Mouse (Mus musculus) cerebellum, postnatal 14 days (tissue): ENCODE data around the gene Clstn1.
"Not testable (repeated sequence)": the region's sequence is repeated elsewhere in the genome, so short reads cannot be mapped to it uniquely, and the experiment has no call there.

Source experiments
- DNase-seq, 2 experiments: peaks; one replicate each; pipeline ENCODE4 v3.0.0; 2021; ENCODE audit warnings: mixed read lengths in 2 of 2

Clstn1 gene

GRCm38 (mm10) chr4:149601484-149601883 is 15.2 kb downstream of the Clstn1 start:
- no peak for DNase-seq

DNA sequence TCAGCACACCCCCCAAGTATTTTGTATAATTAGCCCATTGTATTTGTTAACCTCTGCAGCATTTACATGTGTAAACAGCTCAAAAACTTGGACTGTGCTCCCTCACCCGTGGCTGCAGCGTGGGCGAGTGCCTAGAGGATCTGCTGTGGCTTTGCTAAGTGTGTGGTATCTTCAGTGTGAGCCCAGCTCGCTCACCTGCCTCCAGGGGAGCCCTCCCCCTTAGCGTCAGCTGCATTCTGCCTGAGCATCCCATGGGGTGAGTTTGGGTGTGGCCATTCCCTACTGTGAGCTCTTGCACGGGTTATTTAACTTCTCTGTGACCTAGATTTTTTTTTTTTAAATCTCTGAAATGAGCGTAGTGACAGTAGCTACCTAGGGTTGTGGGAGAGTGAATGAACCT is 16.0 kb downstream of the Clstn1 start:
- DNase-seq, result no peak

GRCm38 (mm10) chr4:149603860-149604259 is 17.6 kb downstream of the Clstn1 start:
- no peak for DNase-seq

DNA sequence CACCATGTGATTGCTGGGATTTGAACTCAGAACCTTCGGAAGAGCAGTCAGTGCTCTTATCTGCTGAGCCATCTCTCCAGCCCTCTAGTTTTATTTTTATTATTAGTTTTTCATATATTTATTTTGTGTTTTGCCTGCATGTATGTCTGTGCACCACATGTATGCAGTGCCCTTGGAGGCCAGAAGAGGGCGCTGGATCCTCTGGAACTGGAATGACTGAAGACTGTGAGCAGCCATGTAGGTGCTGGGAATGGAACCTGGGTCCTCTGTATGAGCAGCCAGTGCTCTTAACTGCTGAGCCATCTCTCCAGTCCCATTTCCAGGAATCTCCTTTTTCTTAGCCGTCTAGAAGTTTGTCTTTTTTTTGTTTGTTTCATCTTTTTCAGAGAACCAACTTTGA is 18.2 kb downstream of the Clstn1 start:
- peak in 1 of 2 experiments; percentile 40 for DNase-seq

DNA sequence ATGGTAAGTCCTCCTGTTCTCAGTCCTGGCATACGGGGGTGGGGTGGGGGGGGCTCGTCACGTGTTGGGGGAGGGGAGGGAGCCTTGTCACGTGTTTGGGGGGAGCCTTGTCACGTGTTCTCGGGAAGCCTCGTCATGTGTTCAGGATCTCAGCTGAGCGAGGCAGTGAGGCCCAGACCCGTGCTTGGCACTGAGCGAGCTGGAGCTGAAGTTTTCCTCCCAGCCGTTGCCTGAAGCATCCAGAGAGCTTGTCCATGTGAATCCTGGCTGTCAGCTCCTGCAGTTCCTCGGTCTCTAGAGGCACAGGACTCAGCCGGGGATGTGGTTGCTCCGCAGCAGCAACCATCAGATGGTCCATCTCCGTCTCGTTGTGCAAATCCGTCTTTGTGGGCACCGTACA is 19.8 kb downstream of the Clstn1 start:
- DNase-seq, result peak in 1 of 2 experiments; percentile 61

- no peak for DNase-seq
These were observed 20.6 kb downstream of the Clstn1 start for GRCm38 (mm10) chr4:149606766-149607358.

DNA sequence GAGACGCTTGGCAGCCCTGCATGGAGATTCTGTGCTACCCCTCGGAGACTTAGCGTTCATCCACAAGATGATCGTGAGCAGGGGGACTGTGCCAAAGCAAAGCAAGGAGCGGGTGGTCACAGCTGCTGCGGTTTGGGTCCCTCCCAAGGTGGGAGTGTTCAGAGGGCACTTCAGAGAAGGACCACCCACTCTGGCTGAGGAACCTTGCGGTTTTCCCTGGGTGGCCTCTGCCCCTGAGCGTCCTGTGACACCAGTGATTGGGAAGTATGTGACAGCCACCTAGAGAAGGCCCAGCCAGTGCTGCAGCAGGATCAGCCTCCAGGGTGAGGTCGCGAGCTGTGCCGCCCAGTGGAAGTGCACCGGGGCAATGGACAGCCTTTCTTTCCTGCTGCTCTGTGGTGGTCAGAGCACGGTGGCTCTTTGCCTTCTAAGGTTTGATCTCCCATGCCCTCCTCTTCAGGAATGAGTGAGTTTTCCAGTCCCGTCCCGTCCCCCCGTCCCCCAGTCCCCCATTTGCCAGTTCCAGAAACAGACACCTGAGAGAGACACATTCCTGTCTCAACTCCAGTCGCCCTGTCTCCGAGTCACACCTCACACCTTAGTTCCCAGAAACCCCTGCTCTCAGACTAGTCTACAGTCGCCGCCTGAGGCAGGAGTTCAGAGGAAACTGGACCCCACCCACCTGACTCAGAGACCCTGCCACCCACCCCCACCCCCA is 21.5 kb downstream of the Clstn1 start:
- DNase-seq, result peak in 1 of 2 experiments; percentile 57

DNA sequence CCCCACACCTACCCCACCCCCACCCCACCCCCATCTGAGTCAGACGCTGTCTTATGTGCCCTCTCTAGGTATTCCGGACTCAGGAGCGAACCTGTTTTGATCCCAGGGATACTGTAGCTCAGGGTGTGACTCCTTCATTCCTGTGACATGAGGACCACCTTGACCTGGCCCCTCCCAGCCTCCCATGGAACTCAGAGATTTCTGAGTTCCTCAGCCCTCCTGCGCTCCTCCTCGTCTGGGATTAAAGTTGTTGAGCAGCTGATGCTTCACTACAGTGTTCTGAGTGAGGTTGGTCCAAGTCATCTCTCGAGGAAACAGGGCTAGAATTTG is 22.0 kb downstream of the Clstn1 start:
- no peak for DNase-seq

- peak in 1 of 2 experiments; percentile 47 for DNase-seq
These were observed 23.2 kb downstream of the Clstn1 start for GRCm38 (mm10) chr4:149609256-149610025.

DNA sequence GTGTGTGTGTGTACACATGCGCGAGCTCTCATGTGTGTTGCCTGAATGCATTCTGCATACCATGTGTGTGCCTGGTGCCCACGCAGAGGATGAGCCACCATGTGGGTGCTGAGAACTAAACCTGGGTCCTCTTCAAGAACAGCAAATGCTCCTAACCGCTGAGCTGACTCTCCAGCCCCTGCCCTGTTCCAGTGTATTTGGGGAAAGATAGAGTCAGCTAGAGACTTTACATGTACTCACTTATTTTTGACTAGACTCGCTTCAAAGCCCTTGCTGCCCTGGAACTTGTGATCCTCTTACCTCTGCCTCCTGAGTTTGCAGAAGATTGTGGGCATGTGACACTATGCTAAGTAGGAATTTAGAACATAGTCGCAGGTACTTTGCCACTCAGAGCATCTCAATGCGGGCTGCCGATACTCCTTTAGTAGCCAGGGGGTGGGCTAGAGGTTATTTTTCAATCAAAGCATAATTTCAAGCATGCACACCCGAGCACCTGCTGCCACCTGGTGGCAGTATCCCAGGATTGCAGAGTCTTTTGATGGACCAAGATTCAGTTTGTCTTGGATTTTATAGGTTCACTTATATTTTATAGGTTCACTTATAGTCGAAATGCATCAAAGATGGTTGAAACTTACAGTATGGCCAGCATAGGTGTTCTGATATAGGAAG is 25.2 kb downstream of the Clstn1 start:
- DNase-seq, result peak; percentile 79 to 82

DNA sequence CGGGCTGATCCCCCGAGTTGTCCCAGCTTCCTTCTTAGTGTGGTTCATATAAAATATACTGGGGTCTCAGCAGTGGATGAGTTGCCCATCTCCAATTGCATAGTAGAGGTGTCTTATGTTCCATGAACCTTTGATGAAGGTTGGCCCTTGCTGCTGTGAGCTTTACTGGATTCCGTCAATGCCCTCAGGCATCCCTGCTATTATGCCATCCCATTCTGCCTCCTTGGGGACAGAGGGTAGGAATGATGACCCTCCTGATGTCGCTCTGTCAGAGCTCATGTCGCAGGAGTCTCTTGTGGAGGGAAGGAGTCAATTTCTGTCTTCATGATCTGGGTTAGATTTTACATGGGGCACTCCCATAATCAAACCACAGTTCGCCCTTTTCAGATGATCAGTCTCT is 27.2 kb downstream of the Clstn1 start:
- DNase-seq, result not testable (repeated sequence)

DNA sequence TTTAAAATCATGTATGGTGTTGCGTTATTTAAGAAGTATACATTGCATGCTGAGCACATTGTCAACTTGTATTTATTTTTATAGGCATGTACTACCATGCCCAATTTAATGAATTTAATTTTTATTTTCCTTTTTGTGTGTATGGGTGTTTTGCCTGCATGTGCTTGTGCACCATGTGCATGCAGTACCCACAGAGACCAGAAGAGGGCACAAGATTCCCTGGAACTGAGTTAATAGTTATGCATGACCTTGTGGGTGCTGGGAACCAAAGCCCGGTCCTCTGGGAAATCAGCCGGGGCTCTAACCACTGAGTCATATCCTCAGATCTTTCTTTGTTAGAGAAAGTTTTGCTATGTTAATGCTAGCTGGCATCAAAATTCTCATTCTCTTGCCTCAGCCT is 28.6 kb downstream of the Clstn1 start:
- DNase-seq, result peak in 1 of 2 experiments; percentile 51

GRCm38 (mm10) chr4:149616999-149617398 is 30.7 kb downstream of the Clstn1 start:
- DNase-seq, result not testable (repeated sequence)

GRCm38 (mm10) chr4:149619988-149620387 is 33.7 kb downstream of the Clstn1 start:
- no peak for DNase-seq

GRCm38 (mm10) chr4:149621286-149621685 is 35.0 kb downstream of the Clstn1 start:
- no peak for DNase-seq

DNA sequence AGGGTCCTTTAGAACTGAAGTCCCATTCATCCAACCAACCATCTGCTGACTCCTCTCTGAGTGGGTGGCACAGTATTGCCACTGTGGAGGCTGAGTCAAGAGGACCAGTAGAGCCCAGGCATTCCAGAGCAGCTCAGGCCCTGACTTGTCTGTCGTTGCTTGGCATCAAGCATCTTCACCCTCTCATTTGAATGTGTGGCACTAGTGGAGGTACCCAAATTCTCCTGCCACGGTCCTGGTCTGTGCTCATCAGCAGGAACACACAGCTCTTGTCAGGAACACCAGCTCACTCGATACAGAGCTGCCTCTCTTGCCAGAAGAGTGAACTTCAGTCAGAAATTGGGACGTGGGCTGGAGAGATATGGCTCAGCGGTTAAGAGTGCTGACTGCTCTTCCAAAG is 37.4 kb downstream of the Clstn1 start:
- no peak for DNase-seq

DNA sequence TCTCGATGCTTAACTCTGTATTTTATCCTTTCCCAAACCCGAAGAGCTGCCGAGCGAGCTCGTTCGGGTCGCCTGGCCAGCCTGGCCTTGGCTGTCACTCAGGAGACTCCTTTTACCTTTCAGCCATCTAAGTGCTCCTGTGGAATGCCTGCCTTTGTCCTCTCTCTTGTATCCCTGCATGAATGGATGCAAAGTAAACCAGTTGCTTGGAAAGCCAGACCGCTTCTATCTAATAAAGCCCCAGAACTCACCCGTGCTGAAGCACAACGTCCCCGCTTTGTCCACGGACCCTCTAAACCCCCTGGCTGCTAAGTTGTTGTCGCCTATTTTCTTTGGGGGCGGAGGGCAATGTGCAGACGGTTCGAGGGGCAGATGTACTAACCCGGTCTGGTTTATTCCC is 40.5 kb downstream of the Clstn1 start:
- DNase-seq, result no peak

- DNase-seq, result peak; percentile 68 to 83
These were observed 42.1 kb downstream of the Clstn1 start for GRCm38 (mm10) chr4:149628372-149628771.

DNA sequence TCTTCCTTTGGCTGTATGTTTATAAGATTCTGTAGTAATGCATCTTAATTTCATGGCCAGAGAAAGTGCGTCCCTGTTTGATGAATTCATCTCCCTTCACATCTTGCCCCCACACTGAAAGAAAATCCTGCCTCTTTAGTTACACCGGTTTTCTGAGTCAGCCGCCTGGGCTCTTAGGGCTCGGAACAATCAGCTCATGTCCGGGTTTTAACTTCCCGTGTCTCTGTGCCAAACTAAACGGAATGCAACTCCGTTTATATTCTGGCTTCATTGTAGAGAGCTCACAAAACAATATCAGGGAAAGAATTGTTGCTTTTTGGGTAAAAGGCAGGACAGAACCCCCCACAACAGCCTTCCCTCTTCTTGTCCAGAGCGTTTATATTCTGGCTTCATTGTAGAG is 42.5 kb downstream of the Clstn1 start:
- DNase-seq, result no peak

DNA sequence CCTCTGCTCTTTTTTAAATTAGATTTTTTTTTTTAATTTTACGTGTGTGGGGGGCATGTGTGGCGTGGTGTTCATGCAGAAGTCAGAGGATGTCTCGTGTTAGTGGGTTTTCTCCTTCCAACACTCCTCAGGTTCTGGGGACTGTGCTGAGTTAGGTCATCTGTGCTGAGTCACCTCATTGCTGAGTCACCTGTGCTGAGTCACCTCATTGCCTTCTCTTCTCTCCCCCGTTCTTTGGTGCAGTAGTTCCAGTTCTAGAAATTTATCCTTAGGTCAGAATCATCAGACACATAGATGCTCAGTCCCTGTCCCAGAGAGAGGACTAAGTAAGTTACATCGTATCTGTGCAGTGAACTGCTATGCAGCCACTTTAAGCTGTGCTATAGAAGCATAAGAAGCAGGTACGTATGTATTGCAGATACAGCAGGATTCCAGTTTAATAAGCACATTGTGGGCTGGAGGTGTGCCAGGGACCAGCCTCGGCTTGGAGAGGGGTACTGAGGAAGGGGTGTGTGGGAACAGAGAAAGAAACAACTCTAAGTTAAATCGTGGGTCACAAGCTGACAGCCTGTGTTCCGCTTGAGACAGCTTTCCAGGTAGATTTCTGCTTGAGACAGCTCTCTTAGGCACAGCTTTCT is 46.5 kb downstream of the Clstn1 start:
- DNase-seq, result no peak

GRCm38 (mm10) chr4:149634157-149634556 is 47.9 kb downstream of the Clstn1 start:
- DNase-seq, result no peak

DNA sequence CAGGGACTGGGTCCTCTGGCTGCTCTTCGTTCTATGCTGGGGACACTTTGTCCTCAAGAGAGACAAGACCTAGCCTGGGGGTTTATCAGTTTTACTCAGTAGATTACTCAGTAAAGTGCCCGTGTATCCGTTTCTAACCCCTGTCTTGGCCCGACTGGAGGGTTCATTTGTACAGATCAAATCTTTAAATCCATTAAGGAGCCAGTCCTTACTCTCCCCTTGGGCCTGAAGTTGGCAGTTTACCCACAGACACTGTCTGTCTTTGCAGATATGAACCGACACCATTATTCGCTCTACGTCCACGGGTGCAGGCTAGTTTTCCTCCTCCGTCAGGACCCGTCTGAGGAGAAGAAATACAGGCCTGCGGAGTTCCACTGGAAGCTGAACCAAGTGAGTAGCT is 48.7 kb downstream of the Clstn1 start:
- no peak for DNase-seq

GRCm38 (mm10) chr4:149635915-149636415 is 49.7 kb downstream of the Clstn1 start:
- DNase-seq, result no peak
